In the genomic region with DNA sequence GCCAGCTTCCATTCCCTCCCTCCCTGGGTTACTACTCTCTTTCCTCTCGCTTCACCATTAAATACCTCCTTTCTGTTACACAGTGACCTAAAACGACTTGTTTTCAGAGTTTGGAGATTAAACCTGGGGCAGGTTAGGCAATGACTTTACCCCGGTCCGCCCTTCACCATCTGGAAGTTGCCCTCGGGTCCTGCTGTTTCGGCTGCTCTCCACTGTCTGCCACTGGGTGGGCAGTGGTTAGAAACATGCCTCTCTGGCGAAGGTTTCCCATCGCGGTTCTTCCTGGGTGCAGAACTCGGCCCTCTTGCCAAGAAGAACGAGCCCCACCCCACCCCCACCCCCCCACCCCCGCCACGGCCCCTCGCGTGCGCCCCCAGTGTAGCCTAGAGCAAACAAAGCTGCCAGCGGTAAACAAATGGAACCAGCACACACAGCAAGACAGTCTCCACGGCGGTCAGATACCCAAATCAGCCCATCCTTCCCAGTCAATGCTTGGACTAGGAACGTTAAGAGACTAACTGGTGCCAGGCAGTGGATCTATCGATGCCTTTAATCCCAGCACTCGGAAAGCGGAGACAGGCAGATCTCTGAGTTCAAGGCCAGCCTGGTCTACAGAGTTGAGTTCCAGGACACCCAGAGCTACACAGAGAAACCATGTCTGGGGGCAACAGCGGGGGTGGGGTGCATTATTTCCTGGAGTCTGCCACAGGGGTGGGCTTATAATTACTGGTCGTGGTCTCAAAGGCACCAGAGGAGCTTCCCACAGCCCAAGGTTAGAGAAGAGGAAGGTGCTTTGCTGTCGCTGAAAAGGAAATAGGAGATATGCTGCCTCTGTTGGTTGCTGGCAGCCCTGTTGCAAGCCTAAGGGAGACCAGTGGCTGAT, we compare ENCODE assay signal across 8 mouse cellular contexts. TPM values are rescaled to one million over a fixed set of nuclear protein-coding genes. Genes with fewer than 3 reads are reported as not detected.
DNase-seq lines count a peak whose midpoint lies in the region; ATAC-seq and TF ChIP-seq lines count a peak whose summit lies in the region.

No protein-coding gene starts in this region.

- no peak for ATAC-seq in heart, embryonic 12.5 days (ENCODE audit: insufficient number of reproducible peaks, low FRiP score)
- 0 out of 2 replicates have a peak, but pooled peaks have one; percentile 14 for ATAC-seq in megakaryocyte progenitor cell, adult 5-6 weeks (replicated peaks; ENCODE audit: poor library complexity)
- no peak for ATAC-seq in monocyte, adult 5-6 weeks (replicated peaks; ENCODE audit: insufficient number of reproducible peaks, low FRiP score, low TSS enrichment, poor library complexity, severe bottlenecking)

- no peaks in the 10 kb centered on the region for H3K9me3 ChIP-seq in heart, embryonic 12.5 days (replicated peaks)
- H3K9me3 ChIP-seq in ES-E14 (ENCODE audit: control insufficient read depth, insufficient read depth, low read depth, low read length): no peaks in the 10 kb centered on the region
- no peaks in the 10 kb centered on the region for H3K9me3 ChIP-seq in hindbrain, embryonic 10.5 days

- no peaks in the 10 kb centered on the region for H3K36me3 ChIP-seq in heart, embryonic 12.5 days
- no peaks in the 10 kb centered on the region for H3K36me3 ChIP-seq in ES-E14 (ENCODE audit: control insufficient read depth, insufficient read depth, low read length, poor library complexity, severe bottlenecking)
- no peaks in the 10 kb centered on the region for H3K36me3 ChIP-seq in hindbrain, embryonic 10.5 days

- H3K27ac ChIP-seq in heart, embryonic 12.5 days (ENCODE audit: poor library complexity, severe bottlenecking): no peak overlapping the region
- H3K27ac ChIP-seq in ES-E14 (ENCODE audit: insufficient read depth, low read depth, low read length, poor library complexity, severe bottlenecking): no peak overlapping the region
- 0 out of 2 replicates have a peak overlapping the region, but pooled peaks have one; percentile 50 for H3K27ac ChIP-seq in hindbrain, embryonic 10.5 days

- in situ Hi-C loops in ES-E14 (cut with MboI; ENCODE audit: low sequenced_read_pairs in 2 of 2, unreplicated experiment in 2 of 2): no loop called here

- 20% methylated on average over 26 of the region's 26 CpGs for WGBS in heart, embryonic 12.5 days
- WGBS in hindbrain, embryonic 10.5 days: 26% methylated on average over 26 of the region's 26 CpGs

- H3K9ac ChIP-seq in heart, embryonic 12.5 days: peak overlapping the region; percentile 50
- H3K9ac ChIP-seq in ES-E14 (ENCODE audit: insufficient read depth, low read depth, low read length, poor library complexity, severe bottlenecking): peak overlapping the region; percentile 35; the same call in 1 of the 2 replicates

- H3K27me3 ChIP-seq in heart, embryonic 12.5 days (replicated peaks): 0 out of 2 replicates have a peak, but pooled peaks cover 5% of the 10 kb centered on the region
- H3K27me3 ChIP-seq in hindbrain, embryonic 10.5 days (ENCODE audit: insufficient read depth, poor library complexity, severe bottlenecking): peaks cover 27% of the 10 kb centered on the region

- peak overlapping the region; percentile 44 for H3K4me3 ChIP-seq in heart, embryonic 12.5 days
- H3K4me3 ChIP-seq in ES-E14 (ENCODE audit: insufficient read depth in 1 of 2, low read depth in 1 of 2, low read length in 2 of 2, poor library complexity in 1 of 2, severe bottlenecking in 1 of 2): peak overlapping the region; percentile 51 to 65
- peak overlapping the region; percentile 49 for H3K4me3 ChIP-seq in hindbrain, embryonic 10.5 days

- DNase-seq in heart, adult 8-10 months (ENCODE audit: low spot score): no peak
- no peak for DNase-seq in ES-E14 (ENCODE audit: low read depth, low spot score)
- DNase-seq in hindbrain, embryonic 10.5 days (ENCODE audit: low spot score): no peak
- no peak for DNase-seq in ovary, postnatal 14 days (ENCODE audit: low spot score)
- DNase-seq in kidney, postnatal 36 days: no peak

- peaks cover 44% of the 10 kb centered on the region for H3K4me1 ChIP-seq in heart, embryonic 12.5 days (replicated peaks)
- peaks cover 8 to 29% of the 10 kb centered on the region in 2 experiments for H3K4me1 ChIP-seq in ES-E14 (ENCODE audit: control insufficient read depth in 2 of 2, insufficient read depth in 2 of 2, low read length in 2 of 2, poor library complexity in 1 of 2)
- H3K4me1 ChIP-seq in hindbrain, embryonic 10.5 days (replicated peaks): peaks cover 35% of the 10 kb centered on the region

- H3K4me2 ChIP-seq in heart, embryonic 12.5 days: peak overlapping the region; percentile 85

TF ChIP-seq in ES-E14, 5 proteins besides CTCF, POLR2A, EP300 and RAD21:
- no peak for TF ChIP-seq ZC3H11A (IDR thresholded peaks at IDR 0.05; ENCODE audit: borderline replicate concordance, low read depth, low read length)
- no peak for TF ChIP-seq MAFK (IDR thresholded peaks at IDR 0.05; ENCODE audit: insufficient read depth, low read depth, low read length)
- no peak for TF ChIP-seq HCFC1 (IDR thresholded peaks at IDR 0.05; ENCODE audit: borderline replicate concordance, insufficient read depth, low read length)
- no peak for TF ChIP-seq CHD2 (IDR thresholded peaks at IDR 0.05; ENCODE audit: low read depth, low read length)
- TF ChIP-seq ZNF384 (IDR thresholded peaks at IDR 0.05; ENCODE audit: low read depth, low read length): no peak

RNA-seq across cellular contexts. Expression of gene Ccdc63, which starts 8.2 kb away (rescaled TPM):
- polyA plus RNA-seq in heart, embryonic 12.5 days (2016; fragmentation: Nextera tagmentation; extraction: Ambion mirVana): 0.33 and 0.42 TPM in 2 replicates
- total RNA-seq in heart, adult 8-10 months (2022): under 1 TPM in 1 of 4 experiments, not detected in 3; 0.37 TPM
- 1.7 and 2.2 TPM in 2 replicates for total RNA-seq in ES-E14 (2012; rRNA removed)
- 0.12 TPM in 1 of 2 replicates, not detected in the other for polyA plus RNA-seq in hindbrain, embryonic 10.5 days (2016; fragmentation: Nextera tagmentation; extraction: Ambion mirVana)
- 0.51 and 0.52 TPM in 2 replicates for total RNA-seq in megakaryocyte progenitor cell, adult 5-6 weeks (2015)
- total RNA-seq in megakaryocyte progenitor cell, adult 5-6 weeks (2017): 1.5 and 3.5 TPM in 2 replicates
- 0.48 TPM in 1 of 3 replicates, not detected in the others for total RNA-seq in monocyte, adult 5-6 weeks (2017)

RNA-seq across cellular contexts. Expression of gene Ppp1cc, which starts 25.7 kb away (rescaled TPM):
- polyA plus RNA-seq in heart, embryonic 12.5 days (2016; fragmentation: Nextera tagmentation; extraction: Ambion mirVana): 222 and 230 TPM in 2 replicates
- 100 to 1,000 TPM in 3 of 4 experiments, 10 to 100 TPM in 1; 98.9 to 113 (median 108) TPM for total RNA-seq in heart, adult 8-10 months (2022)
- total RNA-seq in ES-E14 (2012; rRNA removed): 245 and 265 TPM in 2 replicates
- 311 and 319 TPM in 2 replicates for polyA plus RNA-seq in hindbrain, embryonic 10.5 days (2016; fragmentation: Nextera tagmentation; extraction: Ambion mirVana)
- 431 and 436 TPM in 2 replicates for total RNA-seq in megakaryocyte progenitor cell, adult 5-6 weeks (2015)
- total RNA-seq in megakaryocyte progenitor cell, adult 5-6 weeks (2017): 207 and 219 TPM in 2 replicates
- 150 to 191 TPM (median 177 TPM) in 3 replicates for total RNA-seq in monocyte, adult 5-6 weeks (2017)

RNA-seq across cellular contexts. Expression of gene Myl2, which starts 31.7 kb away (rescaled TPM):
- polyA plus RNA-seq in heart, embryonic 12.5 days (2016; fragmentation: Nextera tagmentation; extraction: Ambion mirVana): 7,161 and 7,647 TPM in 2 replicates
- total RNA-seq in heart, adult 8-10 months (2022): over 10,000 TPM; 21,987 to 25,864 (median 23,706) TPM
- total RNA-seq in ES-E14 (2012; rRNA removed): 0.89 TPM in 1 of 2 replicates, not detected in the other
- 0.59 and 1.4 TPM in 2 replicates for polyA plus RNA-seq in hindbrain, embryonic 10.5 days (2016; fragmentation: Nextera tagmentation; extraction: Ambion mirVana)
- not detected in 2 replicates for total RNA-seq in megakaryocyte progenitor cell, adult 5-6 weeks (2015)
- not detected in 2 replicates for total RNA-seq in megakaryocyte progenitor cell, adult 5-6 weeks (2017)
- not detected in 3 replicates for total RNA-seq in monocyte, adult 5-6 weeks (2017)

Comparison
In these comparisons a context has a peak if more than half of its experiments do, and no peak if none do; other contexts are left out.
1. RNA of gene Myl2, which starts 31.7 kb away (total RNA-seq): 21,987 to 25,864 TPM in heart, adult 8-10 months; 0.89 TPM in ES-E14, not detected in megakaryocyte progenitor cell, adult 5-6 weeks and not detected in monocyte, adult 5-6 weeks; every median in the first group is over 1,000 times any median in the second.
2. Peak in every context shown above with its lines, with median percentiles within 50 percentile points of each other: H3K4me3 ChIP-seq.